Mouse (Mus musculus) embryo, embryonic 9.5 days (tissue): ENCODE measurements around the gene Lrguk.
A peak's percentile ranks its signal among the peaks of the same experiment; 100 is the strongest.

Source experiments
- DNase-seq: peaks from one replicate; pipeline ENCODE4 v3.0.0-alpha.2; 2017; ENCODE audit errors: extremely low spot score

The Lrguk gene

GRCm38 (mm10) chr6:34176111-34176863, 147.0 kb downstream of the Lrguk start:
- DNase-seq, result no peak

- DNase-seq, result peak; percentile 92
Measured at GRCm38 (mm10) chr6:34176864-34177247, 147.6 kb downstream of the Lrguk start, which contains the start of gene Slc35b4. TSS of gene Slc35b4 (minus strand) at chr6:34177111.

- DNase-seq, result no peak
Measured at GRCm38 (mm10) chr6:34179007-34179406, 149.8 kb downstream of the Lrguk start.

GRCm38 (mm10) chr6:34179911-34180310, 150.7 kb downstream of the Lrguk start:
- no peak for DNase-seq

GRCm38 (mm10) chr6:34181961-34182360, 152.7 kb downstream of the Lrguk start:
- DNase-seq, result no peak

- DNase-seq, result no peak
Measured at GRCm38 (mm10) chr6:34183326-34183725, 154.1 kb downstream of the Lrguk start.
